Mouse (Mus musculus): ENCODE data around the gene Ephb2.

Gene Ephb2

GRCm38 (mm10) chr4:136726941-136727340, 108.8 kb downstream of the Ephb2 start:
- DNase-seq: no peak

- no peak for DNase-seq
These were observed 111.1 kb downstream of the Ephb2 start for GRCm38 (mm10) chr4:136724731-136725130.

- no peak for DNase-seq
These were observed 113.3 kb downstream of the Ephb2 start for GRCm38 (mm10) chr4:136722361-136723082.

GRCm38 (mm10) chr4:136721937-136722336, 113.9 kb downstream of the Ephb2 start:
- no peak for DNase-seq

DNA sequence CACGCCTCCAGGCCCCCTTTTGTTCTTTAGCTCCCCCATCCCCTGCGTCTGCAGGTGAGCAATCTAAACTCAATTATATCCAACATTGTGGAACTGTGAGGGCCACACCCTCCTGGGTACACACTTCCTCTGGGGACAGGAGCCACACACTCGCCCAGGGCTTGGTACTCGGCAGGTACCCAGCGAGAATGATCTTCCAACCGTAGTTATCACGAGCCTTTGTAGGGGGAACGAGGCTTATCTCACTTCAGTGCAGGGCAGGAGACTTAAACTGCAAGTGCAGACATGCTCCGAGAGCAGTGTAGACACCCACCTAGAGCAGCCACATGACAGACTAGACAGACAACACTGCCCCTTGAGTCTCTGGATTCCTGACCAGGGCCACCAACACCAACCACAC, 115.8 kb downstream of the Ephb2 start:
- no peak for DNase-seq

GRCm38 (mm10) chr4:136718193-136718986, 117.4 kb downstream of the Ephb2 start:
- DNase-seq: no peak

DNA sequence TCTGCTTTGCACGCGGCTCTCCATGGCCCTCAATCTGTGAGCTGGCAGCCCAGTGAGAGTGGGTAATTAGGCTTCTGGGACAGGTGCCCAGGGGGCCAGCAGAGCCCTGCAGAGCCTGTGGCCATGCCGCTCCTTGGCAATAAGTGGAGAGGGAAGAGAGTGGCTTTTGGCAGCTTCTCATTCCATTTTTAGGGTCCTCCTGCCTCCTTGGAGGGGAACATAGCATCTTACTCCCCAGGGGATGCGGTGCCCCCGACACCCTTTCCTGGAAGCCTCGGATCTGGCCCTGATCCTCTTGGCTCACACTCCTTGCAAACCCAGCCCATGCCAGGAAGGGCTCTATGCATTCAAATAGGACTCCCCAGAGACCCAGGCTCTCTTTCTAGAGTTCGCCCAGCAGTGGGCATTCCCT, 119.2 kb downstream of the Ephb2 start:
- DNase-seq: peak; percentile 66 to 71

DNA sequence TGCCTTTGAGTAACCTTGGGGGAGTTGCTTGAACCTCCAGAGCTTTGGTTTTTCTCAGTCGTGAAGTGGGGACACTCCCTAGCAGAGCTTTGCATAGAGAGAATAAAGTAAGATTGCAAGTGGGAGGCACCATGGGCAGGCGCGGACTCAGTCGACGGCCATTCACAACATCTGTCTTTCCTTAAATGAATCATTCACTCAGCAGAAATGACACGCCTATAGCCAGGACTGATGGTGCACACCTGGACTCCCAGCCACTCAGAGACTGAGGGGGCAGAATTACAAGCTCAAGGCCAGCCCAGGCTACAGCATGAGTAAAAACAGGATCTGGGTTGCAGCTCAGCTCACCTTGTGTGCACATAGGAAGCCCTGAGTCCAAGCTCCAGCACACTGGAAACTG, 121.3 kb downstream of the Ephb2 start:
- no peak for DNase-seq

- no peak for DNase-seq
These were observed 121.9 kb downstream of the Ephb2 start for GRCm38 (mm10) chr4:136713889-136714288.

GRCm38 (mm10) chr4:136713431-136713830, 122.4 kb downstream of the Ephb2 start:
- DNase-seq: no peak

GRCm38 (mm10) chr4:136711985-136712768, 123.6 kb downstream of the Ephb2 start:
- DNase-seq: no peak

GRCm38 (mm10) chr4:136710345-136710744, 125.4 kb downstream of the Ephb2 start:
- DNase-seq: no peak

DNA sequence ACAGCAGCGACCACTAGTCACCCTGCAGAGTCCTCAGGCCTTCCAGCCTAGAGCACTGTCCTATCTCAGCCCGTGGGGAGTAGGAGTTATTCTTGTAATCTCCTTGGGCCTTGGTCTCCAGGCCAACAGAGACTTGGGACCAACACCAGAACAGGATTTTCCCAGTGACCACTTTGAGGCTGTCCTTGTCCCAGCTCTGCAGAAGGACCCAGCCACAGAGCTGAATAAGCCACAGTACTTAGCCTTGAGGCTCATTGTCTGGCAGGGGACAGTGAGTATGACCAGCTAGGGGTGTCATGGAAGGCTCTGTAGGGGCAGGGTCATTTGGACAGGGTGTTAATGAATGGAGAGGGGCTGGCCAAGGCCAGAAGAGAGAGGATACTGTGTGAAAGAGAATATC, 126.8 kb downstream of the Ephb2 start:
- DNase-seq: no peak

- no peak for DNase-seq
These were observed 129.1 kb downstream of the Ephb2 start for GRCm38 (mm10) chr4:136706696-136707095.

GRCm38 (mm10) chr4:136705091-136705490, 130.7 kb downstream of the Ephb2 start:
- no peak for DNase-seq

- no peak for DNase-seq
These were observed 131.2 kb downstream of the Ephb2 start for GRCm38 (mm10) chr4:136704551-136704950.

DNA sequence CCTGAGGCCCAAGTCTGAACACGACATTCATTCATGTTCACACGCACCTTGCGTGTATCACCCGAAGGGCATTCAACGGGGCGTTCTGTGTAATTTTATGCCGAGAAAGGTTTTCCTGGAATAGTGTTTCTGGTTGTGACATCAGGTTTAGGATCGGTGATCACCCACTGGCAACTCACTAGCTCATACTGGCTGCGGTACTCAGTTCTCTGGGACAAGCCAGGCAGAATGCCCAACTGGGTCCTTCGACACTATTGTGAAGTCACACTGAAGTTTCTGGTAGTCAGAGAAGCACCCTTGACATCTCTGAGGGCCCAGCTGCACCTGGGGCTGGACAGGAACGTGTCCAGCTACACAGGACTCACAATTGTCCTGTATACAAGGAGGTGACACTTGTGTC, 132.4 kb downstream of the Ephb2 start:
- no peak for DNase-seq

DNA sequence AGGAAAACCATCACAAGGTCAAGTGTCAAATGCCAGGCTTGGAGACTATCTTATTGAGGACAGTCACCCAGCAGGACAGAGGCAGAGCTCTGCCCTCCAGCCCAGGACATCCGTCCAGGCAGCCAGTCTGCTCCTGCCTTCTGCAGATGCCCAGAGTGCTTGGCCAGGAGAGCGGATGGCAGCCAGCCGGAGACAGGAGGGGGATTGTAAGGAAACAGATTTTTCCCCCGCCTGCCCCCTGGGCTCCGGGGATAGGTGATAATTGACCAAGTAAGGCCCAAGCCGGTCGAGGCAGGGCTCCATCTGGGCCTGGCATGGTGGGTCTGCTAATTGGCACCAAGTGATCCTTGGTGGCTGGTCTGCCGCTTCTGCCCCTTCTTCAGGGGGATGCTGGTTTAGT, 133.3 kb downstream of the Ephb2 start:
- peak; percentile 71 to 73 for DNase-seq

GRCm38 (mm10) chr4:136701236-136701635, 134.6 kb downstream of the Ephb2 start:
- peak; percentile 60 to 72 for DNase-seq

DNA sequence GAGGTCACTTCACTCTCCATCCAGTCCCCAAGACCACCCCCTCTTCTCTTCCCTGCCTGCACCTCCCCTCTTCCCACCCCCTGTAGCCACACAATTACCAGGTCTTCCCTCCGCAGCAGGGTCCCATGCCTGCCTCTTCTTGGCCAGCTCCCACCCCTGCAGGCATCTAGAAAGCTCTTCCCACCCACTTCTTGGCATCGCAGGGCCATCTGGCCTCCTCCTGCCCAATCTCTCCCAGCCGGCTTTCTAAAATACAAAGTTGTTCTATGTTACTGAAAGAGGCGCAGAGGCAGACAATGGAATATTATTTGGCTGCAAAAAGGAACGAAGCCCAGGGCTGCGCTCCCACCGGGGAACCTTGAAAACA, 136.7 kb downstream of the Ephb2 start:
- peak; percentile 62 to 67 for DNase-seq

DNA sequence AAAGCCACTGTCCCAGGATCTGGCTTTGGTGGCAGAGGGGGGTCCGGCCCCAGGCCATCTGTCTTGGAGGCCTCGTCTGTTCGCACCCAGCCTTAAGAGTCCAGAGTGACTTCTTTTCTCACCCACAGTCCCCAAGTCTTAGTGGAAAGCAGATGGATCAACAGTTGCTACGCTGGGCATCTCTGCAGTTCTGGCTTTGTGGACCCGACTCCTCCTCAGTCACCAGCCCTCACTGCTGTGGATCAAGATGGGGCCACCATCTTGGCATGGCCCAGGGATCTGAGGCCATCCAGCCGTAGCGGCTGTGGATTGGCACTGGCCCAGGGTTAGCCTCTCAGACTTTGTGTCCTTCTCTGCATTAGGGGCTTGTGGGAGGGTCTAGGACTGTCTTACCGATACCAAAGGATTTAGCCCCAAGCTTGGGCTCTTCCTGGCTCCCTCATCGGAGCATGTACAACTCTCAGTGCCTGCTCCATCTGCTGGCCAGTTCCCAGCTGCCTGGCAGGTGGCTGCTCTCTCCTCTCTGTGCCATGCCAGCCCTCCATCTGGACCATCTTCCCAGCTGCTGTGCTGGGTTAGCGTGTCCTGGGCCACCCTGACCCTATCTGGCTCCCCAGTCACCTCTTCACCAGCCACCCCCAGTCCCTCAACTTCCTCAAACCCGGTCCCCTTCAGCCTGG, 137.2 kb downstream of the Ephb2 start:
- DNase-seq: peak; percentile 85 to 87

DNA sequence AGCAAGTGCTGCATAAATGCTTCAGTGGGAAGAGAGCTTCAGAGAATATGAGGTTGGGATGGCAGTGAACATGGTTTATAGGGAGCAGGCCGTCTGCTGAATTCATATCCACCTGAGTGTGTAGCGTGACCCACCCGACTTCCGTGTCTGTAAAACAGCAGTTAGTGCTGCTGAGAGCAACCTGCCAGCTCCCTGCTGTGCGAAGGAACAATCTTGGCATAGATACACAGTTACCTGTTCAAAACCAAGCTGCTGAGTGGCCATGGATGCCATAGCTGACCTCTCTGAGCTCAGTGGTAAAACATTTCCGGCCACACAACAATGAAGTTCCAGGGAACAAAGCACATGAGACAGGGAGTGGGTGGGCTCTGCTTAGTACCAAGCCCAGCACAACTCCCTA, 138.5 kb downstream of the Ephb2 start:
- peak; percentile 36 to 47 for DNase-seq

- peak; percentile 67 to 77 for DNase-seq
These were observed 139.3 kb downstream of the Ephb2 start for GRCm38 (mm10) chr4:136696381-136696925.
